Mouse (Mus musculus) bone marrow macrophage, adult 2 months (primary cell): ENCODE data around the gene 4933434E20Rik.

Experiments
- CTCF ChIP-seq: IDR thresholded peaks from 2 replicates; pipeline ENCODE4 v1.5.1; 2012; ENCODE audit warnings: low read depth, mild to moderate bottlenecking, low read length, moderate library complexity
- POLR2A ChIP-seq: IDR thresholded peaks from 2 replicates; pipeline ENCODE4 v1.6.1; 2012; ENCODE audit warnings: mild to moderate bottlenecking, low read depth, low read length, borderline replicate concordance

GRCm38 (mm10) chr3:90101010-90101409, 49.6 kb downstream of the 4933434E20Rik start:
- TF ChIP-seq POLR2A: no peak
- no peak for TF ChIP-seq CTCF
